Mouse (Mus musculus) spleen, postnatal 14 days (tissue): ENCODE measurements around the gene Celf2.

Experiments used
- DNase-seq, 2 experiments: peaks; one replicate each; pipeline ENCODE4 v3.0.0; 2021 to 2022; ENCODE audit warnings: low spot score in 2 of 2

Celf2 gene

DNA sequence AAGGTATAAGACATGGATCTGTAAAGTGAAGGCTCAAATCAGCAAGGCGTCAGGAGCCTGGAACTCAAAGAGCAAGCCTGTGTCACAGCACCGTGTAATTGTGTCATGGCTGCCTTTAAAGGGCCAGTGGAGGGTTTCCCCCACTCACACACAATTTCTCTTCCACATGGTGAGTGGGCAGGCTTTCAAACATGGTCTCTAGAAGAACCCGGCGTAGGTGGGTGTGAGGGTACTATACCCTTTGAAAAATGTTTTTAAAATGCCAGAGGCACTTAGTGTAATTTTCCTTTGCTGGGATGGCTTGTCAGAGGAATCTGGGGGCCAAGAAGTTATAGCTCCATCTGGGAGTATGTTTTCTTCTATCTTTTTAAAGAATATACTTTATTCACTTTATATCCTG lies 594.0 kb downstream of the Celf2 start:
- DNase-seq: no peak

DNA sequence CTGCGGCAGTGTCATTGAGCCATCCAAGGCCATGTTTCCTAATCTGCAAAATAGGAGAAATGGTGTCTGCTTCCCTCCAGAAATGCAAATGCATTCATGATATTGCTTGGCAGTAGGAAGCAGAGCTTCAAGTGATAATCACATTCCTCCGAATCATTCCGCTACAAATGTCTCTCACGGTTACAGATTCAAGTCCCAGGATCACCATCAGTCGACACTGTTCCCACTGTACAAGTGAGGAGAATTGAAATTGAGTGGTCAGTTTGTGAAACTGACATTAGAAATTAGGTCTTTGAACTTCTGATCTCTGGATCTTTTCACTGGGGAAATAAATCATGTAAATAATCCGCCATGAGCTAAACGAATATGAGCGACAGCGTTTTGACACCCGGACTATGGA lies 596.0 kb downstream of the Celf2 start:
- no peak for DNase-seq

DNA sequence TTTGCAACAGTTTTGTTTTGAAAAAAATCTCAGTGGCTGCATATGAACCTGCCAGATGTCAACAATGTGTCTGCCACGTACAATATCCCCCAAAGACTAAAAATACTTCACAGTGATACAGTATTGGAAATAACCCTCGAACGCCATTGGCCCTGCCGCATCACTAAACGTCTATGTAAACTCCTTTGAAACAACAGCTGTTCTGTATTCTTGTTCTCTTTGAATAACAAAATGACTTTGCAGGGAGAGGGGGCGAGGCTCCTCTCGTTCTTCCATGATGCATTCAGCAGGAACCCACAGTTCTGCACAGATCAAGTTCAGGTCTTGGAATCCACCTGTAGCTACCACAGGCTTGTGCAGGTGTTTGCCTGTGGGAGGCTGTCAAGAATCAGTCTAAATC lies 597.4 kb downstream of the Celf2 start:
- DNase-seq: no peak

DNA sequence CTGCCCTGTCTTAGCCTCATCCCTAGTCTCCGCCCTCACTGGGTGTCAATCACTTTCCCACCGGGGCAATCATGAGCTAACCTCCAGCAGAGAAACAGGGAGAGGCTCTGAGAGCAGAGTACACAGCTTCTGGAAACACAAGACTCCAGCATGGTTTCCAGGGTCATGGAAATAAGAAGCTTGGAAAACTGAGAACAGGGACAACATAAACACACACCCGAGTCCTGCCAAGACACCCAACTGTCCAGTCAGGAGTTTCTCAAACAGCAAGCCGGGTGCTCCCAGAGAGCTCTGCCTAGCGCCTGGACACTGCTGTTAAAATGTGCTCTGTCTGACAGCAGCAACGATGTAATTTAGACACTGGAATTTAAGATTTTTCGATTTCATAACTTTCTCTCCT lies 599.4 kb downstream of the Celf2 start:
- DNase-seq: no peak

DNA sequence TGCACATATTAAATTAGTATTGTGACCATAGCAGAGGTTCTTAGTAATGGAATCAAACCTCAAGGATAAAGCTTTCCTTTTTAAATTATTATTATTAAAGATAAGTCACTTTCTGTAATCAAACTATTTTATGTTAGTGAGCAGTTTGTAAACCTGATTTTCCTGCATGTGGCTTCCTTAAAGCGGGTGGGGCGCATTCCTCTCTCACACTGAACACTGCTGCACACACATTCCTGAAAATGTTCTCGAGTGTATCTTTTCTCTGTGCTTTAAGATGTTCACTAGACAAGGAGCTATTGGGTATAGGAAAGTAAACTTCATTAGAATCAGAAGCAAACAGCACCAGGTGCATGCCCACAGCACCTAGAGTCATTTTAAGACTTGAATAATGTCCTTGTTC lies 605.0 kb downstream of the Celf2 start:
- no peak for DNase-seq

DNA sequence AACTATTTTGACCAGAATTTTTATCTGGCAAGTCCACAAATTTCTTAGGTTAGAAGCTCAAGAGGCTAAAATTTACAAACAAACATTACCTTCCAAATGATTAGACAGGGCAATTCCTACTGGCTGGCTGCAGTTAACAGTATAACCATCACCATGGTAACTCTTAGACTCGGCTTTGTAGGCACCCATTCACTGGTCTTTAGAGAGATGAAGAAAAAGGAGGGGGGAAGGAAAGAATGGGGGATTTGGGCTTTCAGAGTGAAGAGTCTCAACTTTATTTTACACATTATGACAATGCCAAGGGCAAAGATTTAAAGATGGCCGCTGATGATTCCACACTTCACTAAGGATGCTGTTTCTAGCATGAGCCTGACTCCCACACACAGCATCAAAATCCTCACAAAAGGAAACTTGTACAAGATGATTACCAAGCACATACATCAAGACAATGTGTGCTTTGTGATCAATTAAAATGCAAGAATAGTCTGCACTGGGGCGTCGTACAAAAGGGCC lies 606.1 kb downstream of the Celf2 start:
- DNase-seq: no peak

DNA sequence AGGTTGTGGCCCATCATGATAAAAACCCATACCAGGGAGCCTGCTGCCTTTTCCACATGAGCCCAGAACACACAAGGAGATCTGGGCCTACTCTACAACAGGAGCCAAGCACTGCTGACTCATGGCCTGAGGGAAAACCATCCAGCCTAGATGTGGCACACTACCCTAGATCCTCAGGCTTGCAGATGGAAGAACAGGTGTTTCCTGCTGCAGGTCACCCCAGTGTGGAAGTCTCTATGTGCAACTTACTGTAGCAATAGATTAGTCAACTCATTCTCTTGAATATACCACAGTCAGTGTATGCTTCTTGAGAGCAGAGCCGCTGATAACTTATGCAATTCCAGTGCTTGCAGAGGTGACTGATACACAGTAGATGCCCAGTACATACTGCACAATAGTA lies 612.5 kb downstream of the Celf2 start:
- DNase-seq: no peak

DNA sequence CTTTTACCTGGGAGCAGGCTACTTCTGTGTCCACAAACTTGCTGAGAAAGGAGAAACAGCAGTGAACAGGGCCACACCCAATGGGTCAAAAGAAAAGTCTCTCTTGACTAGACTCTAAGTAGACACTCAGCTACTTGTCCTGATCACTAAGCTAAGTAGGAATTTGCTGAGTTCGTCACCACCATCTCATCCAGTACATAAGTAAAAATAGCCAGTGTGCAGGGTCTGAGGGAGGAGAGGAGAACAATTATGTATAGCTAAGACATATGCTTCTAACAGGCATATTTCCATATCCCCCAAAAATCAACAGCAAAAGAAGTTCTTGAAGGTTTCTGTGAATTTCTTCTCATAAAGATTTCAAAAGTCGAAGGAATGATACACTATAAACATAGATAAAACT lies 615.8 kb downstream of the Celf2 start:
- no peak for DNase-seq

DNA sequence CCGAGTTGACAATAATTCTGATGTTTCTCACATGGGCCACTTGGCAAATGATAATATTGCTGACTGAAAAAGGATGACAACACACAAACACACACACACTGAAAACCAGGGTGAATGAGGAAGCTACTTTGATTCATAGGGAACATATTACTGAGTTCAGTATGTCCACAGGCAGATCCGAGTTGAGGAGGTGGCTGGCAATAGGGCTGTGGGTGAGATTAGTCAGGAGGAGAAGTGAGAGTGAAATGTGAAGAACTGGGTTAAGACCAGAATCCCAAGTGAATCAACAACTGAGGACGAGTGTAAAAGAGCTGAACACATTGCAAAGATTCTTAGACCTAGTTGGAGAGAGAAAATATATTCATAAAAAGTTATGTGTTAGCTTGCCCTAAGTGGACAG lies 616.3 kb downstream of the Celf2 start:
- no peak for DNase-seq

DNA sequence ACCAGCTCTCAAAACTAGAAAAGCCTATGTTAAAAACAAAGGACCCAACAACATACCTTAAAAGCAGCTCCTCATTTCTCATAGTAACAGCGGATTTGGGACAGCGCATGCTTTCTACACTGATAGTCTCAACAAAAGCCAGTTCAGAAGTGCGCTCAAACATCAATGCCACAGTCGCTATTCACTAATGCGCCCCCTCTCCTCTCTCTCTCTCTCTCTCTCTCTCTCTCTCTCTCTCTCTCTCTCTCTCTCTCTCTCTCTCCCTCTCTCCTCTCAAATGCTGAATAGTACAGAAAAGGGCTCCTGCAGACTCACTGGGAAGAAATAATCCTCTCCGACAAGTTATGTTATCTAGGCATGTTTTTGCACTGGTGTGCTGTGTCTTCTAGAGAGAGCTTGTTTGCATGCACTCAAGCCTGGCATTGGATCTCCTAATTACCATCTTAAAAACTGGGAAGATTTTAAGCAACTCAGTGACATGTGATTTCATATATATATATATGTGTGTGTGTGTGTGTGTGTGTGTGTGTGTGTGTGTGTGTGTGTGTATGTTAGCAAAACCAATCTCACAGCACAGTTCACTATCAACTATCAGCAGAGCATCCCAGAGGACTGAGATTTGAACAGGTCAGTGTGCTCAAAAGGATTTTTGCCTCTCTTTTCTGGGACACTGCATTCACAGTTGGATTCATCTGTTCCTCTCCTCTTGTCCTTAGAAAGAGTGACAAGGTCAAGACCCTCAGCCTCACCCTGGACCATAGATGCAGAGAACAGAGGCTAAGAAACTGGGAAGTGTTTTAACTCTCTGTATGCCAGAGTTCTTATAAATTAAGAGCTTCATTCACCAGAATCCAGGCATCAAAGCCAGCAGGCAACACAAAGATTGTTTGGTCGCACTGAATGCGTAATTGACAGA lies 624.3 kb downstream of the Celf2 start:
- DNase-seq: no peak

DNA sequence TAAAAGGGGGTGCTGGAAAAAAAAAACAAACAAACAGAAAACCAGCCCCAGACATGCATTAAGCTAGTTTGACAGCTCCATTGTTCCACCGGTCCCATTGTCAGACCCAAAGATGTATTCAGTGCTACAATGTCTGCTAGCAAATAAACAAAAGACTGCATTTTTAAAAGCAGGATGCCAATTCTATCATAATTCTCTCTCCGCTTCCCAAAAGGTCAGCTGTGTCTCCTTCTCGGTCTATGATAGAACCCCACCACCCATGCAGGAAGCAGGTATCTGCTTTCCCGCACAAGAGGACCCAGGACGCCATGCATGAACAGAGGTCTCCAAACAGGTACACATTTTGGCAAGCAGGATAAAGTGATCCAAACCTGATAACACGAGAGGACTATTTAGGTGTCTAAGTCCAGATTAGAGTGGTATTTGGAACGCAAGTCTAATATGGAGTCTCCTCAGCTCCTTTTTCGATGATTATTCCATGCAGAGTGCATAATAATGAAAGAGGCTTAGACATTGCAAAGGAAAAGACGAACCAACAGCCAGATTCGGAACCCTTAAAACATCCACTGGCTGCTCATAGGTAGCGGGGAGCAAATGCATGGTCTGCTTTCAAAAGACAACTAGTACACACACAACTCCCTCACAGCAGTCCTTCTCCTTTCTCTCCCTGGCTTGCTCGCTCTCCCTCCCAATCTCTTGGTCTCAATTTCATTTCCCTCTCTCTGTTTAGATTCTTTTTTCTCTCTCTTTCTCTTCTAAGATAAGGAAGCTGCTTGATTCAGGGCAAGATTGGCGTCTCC lies 625.2 kb downstream of the Celf2 start:
- DNase-seq: no peak

DNA sequence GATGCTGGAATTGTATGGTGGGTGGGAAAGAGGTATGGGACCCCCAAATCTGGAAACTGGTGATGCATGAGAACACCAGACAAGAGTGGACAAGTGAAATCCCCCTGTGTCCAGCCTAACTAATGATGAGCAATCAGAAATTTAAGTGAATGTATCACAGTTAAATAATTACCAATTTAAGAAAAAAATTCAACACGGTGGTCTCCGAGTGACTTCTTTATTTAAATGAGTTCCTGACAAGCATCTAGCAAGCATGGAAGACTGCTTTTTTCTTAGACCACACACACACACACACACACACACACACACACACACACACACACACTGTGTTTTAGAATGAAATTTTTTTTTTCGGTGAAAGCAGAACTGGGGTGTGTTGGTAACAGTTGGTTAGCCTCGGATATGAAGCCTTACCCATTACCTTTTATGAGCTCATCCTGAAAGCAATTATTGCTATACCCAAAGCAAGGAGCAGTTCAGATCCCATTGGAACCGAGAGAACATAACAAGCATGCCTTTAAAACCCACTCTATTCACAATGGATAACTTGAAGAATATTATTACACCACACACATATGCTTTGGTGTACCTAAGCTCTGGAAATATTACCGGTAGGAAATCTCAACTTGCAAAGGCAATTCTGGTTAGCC lies 627.0 kb downstream of the Celf2 start:
- DNase-seq: no peak

DNA sequence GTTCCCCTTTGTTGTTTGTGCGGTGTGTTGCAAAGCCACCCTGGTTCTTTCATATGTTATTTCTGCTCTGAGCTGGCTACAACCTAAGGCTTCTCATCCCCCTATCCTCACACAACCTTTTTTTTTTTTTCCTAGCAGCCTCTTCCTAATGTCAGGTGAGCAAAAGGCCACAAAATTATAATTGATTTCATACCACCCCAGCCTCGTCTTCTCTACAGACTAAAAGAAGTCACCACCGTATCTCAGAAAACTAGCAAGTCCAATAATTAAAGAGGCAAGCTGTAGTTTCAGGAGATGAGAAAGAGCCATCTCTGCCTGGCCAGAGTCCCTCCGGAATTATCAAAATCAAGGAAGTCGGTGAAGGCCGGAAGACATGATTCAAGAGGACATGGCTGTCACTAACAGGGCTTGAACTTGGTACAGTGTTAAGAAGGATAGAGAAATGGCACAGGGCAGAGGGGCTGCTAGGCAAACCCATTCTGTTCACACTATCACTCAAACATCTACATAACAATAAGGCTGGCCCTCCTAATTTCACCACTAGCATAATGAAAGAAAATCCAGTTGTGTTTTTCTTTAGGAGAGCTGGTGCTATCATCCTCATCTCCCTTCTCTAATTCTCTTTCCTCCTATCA lies 628.3 kb downstream of the Celf2 start:
- DNase-seq: no peak

DNA sequence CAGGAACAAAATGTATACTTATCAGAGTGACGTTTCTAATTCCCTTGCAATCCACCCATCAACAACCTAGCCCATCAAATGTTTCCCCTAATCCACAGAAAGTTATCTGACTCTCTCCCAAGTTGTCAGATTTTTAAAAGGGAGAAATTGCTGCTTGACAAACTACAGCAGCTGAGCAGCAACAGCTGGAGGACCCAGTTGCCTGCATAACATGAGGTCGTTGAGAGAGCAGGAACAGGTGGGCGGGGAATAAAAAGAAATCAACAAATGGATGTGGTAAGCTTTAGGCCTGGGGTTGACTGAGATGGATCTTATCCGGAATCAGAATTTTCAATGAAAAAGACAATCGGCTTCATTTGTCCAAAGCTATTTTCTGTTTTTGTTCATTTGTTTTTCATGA lies 632.3 kb downstream of the Celf2 start:
- no peak for DNase-seq

DNA sequence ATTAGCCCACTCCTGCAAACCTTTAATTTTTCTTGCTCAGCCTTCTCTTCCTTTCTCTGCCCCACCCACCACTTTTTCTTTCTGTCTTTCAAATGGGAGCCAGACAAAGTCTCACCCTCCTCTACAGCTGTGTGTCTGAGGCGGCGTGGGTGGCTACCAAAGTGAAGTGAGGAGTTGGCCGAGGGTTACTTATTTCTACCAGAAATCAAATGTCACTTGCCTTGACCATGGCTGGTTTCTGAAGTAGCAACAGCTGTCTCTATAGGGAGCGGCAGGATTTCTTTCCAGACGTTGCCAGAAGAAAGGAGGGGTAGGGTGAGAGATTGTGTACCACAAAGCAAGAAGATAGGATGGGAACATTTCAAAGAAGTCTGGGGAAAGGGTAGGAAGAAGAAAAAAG lies 632.8 kb downstream of the Celf2 start:
- no peak for DNase-seq

DNA sequence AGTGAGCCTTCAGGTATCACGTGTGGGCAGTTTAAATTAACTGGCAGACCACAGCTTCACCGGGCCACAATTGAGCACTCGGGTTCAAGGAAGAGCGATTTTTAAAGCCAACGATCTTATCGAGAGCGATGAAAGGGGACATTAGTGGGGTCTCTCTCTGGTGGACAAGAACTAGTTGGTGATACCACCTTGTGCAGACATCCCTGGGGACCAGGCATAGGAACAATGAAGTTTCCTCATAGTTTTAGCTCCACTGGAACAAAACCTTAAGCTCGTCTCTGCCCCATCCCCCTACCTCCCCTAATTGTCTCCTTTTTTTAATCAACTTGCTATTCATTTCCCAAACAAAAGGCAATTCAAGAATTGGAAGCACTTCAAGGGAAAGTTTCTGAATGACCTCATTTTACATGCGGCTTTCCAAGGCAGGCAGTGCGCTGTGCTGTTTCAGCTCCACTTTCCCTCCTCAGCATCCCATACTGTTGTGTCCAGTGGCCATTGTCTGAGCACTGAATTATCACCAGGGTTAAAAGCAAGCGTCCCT lies 634.2 kb downstream of the Celf2 start:
- no peak for DNase-seq

DNA sequence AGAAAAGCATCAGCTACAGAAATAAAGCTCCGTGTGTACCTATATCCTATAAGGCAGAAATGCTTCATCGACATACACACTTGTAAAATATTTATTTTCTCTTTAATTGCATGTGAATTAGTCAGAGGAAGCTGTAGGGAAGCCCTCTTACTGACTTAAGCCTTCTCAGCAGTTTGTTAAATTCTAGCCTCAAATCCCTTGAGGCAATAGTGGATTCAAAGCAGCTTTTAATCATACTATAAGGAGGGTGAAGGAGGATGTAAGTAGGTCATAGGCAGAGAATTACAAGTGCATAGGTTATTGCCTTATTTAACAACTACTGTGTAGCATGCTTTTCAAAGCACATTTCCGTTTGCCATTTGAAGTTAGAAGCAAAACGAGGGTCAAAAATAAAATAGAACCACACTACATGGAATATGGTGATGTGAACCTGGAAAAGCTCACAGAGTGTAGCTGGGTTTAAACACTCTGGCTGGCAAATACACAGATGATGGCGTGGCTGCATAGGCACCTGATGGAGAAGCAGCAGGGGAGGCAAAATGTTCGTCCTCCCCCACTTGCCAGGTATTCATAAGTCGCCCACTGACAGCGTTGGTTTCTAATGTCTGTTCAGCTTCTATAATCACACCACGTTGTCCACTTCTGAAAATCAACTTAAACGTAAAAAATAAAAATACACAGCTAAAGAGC lies 635.0 kb downstream of the Celf2 start:
- no peak for DNase-seq

DNA sequence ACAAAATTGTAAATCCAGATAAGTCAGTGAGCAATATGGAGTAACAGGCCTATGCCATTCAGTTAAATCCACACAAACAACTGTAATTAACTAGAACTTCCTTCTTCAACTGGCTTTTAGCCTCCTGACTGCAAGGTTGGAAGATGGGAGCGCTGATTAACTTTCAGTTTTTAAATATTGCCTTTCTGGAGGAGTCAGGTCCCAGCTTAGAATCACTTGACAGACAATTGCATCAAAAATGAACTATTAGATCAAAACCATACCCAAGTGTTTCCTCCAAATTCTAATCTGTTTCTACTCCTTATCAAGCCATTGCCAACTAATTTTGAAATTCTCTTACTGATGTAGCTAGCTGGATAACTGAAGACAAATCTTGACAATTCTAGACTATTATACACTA lies 635.7 kb downstream of the Celf2 start:
- no peak for DNase-seq

DNA sequence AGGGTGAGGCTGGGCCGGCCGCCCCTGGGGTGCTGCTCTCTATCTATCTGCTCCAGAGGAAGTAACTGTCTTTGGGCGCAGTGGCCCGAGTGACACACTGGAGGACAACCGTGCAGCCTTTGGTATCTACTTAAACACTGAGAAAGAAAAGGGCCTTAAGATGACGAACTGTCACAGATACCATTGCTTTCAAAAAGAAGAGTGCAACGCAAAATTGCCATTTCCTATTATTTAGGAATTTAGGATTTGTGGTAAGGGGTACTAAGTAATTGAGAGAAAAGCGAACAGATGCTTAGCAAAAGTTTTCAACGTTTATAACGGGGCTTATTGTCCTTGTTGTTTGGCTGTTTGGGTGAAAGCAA lies 636.5 kb downstream of the Celf2 start:
- DNase-seq: no peak

DNA sequence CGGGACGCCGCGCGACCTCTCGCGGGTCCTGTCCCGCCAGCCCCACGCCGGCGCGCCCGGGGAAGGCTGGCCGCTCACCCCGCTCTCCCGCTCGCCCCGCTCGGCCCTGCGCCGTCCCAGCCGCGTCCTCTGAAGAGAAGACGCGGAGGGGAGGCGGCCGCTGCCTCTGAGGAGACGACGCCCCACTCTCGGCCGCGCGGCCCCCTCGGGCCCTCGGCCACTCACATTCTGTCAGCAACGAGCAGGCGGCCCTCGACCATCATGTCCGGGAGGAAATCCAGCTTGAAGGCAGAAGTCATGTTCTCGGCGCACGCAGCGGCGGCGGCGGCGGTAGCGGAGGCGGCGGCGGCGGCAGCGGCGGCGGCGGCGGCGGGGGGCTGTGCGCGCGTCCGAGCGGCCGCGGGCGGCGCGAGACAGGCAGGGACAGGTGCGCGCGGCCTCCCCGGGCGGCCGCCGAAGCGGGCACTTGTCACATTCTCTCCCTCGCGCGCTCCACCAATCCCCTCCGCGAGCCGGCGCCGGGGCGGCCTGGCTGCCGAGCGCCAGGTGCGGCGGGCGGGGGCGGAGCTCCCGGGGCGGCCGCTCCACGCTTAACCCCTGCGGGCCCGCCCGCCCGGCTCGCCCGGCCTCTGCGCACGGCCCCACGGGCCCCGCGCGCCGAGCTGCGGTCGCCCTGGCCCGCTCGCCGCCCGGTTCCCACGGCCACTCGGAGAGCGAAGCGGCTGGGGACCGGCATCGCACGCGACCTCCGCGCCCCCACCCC lies 637.1 kb downstream of the Celf2 start:
- peak; percentile 26 to 35 for DNase-seq
